Mouse (Mus musculus) mouse trophoblast stem cell (cell line): ENCODE results near the gene Cypt14.
"Not testable (repeated sequence)": the region's sequence is repeated elsewhere in the genome, so short reads cannot be mapped to it uniquely, and the experiment has no call there.

Experiments
- in situ Hi-C, 2 experiments: fragments of 300-500 bp; cut with MseI, MboI; formaldehyde crosslinking; loops; 2 replicates in 1 of 2; 3 replicates in 1 of 2; pipeline ENCODE4 v1.15.1; 2025

Gene Cypt14

GRCm38 (mm10) chrX:39863504-39863903 is at the start of gene Cypt14:
TSS of gene Cypt14 (minus strand) at chrX:39863604.
- in situ Hi-C loops: not testable (repeated sequence)
